Mouse (Mus musculus) forebrain, embryonic 12.5 days (tissue): ENCODE data around the gene Slc8a1. TPM values are rescaled to one million over a fixed set of nuclear protein-coding genes. Genes with fewer than 3 reads are reported as not detected.
A peak's percentile ranks its signal among the peaks of the same experiment; 100 is the strongest.

Experiments
- ATAC-seq: fragments of 200-750 bp; cut with Nextera tagmentation; 2 replicates; pipeline ENCODE4 v1.8.0; 2017; ENCODE audit warnings: moderate TSS enrichment; ENCODE audit not compliant: low FRiP score
- H3K27ac ChIP-seq: fragments of 300-500 bp; sonication (generic); 2 replicates; pipeline ENCODE4 v1.5.1; 2016; ENCODE audit warnings: mild to moderate bottlenecking
- H3K27me3 ChIP-seq: fragments of 300-500 bp; sonication (generic); 2 replicates; pipeline ENCODE4 v1.6.1; 2016; ENCODE audit warnings: mild to moderate bottlenecking
- H3K36me3 ChIP-seq: fragments of 300-500 bp; sonication (generic); replicated peaks from 2 replicates; pipeline ENCODE4 v1.6.1; 2016; ENCODE audit warnings: mild to moderate bottlenecking
- H3K4me1 ChIP-seq: fragments of 300-500 bp; sonication (generic); 2 replicates; pipeline ENCODE4 v1.6.1; 2016
- H3K4me2 ChIP-seq: fragments of 300-500 bp; sonication (generic); 2 replicates; pipeline ENCODE4 v1.6.1; 2016; ENCODE audit warnings: mild to moderate bottlenecking, moderate library complexity
- H3K4me3 ChIP-seq: fragments of 300-500 bp; sonication (generic); replicated peaks from 2 replicates; pipeline ENCODE4 v1.5.1; 2016; ENCODE audit warnings: mild to moderate bottlenecking
- H3K9ac ChIP-seq: fragments of 300-500 bp; sonication (generic); 2 replicates; pipeline ENCODE4 v1.6.1; 2016; ENCODE audit warnings: mild to moderate bottlenecking
- H3K9me3 ChIP-seq: fragments of 300-500 bp; sonication (generic); 2 replicates; pipeline ENCODE4 v1.6.1; 2016
- WGBS: fragments of 180-500 bp; shearing (Covaris S2); methylation state at CpG from one replicate; pipeline ENCODE4 v1.1.7; 2016; 5-methylcytosine and 5-hydroxymethylcytosine counted together
- polyA plus RNA-seq: library from polyadenylated mRNA; unstranded; fragments of >200 nt; fragmentation: Nextera tagmentation; extraction: Ambion mirVana; gene quantifications from 2 replicates; pipeline ENCODE4 v1.2.1, GENCODE M21; 2016

Gene Slc8a1
- polyA plus RNA-seq, 1 experiment from 2014 or later, result 5.0 TPM

DNA sequence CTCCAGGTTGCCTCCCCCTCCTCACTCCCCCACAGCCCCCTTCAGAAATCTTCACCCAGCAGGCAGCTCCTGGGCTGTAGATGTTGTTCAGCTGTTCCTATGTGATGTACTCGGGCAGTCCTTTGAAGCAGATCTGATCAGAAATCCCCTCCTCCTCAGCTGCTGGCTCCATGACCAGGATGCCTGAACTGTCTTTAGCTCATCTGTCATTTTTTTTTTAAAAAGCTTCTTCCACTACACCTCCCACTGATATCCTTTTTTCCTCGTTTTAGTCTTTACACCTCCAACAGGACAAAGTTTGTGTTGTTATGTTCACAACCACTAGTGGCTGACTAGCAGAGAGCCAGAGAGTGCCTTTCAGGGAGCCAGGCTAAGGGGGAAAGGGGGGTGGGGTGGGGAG is 69.7 kb downstream of the Slc8a1 start:
- no peak overlapping the region for H3K27ac ChIP-seq
- H3K4me3 ChIP-seq, result peak overlapping the region; percentile 67
- no peaks in the 10 kb centered on the region for H3K36me3 ChIP-seq
- peaks cover 11% of the 10 kb centered on the region for H3K4me1 ChIP-seq
- 6% methylated on average over 2 of the region's 2 CpGs for WGBS
- peaks cover 38% of the 10 kb centered on the region for H3K27me3 ChIP-seq
- H3K9ac ChIP-seq, result peak overlapping the region; percentile 77
- peak; percentile 5; the same call in 1 of the 2 replicates for ATAC-seq
- H3K9me3 ChIP-seq, result no peaks in the 10 kb centered on the region
- H3K4me2 ChIP-seq, result peak overlapping the region; percentile 92

DNA sequence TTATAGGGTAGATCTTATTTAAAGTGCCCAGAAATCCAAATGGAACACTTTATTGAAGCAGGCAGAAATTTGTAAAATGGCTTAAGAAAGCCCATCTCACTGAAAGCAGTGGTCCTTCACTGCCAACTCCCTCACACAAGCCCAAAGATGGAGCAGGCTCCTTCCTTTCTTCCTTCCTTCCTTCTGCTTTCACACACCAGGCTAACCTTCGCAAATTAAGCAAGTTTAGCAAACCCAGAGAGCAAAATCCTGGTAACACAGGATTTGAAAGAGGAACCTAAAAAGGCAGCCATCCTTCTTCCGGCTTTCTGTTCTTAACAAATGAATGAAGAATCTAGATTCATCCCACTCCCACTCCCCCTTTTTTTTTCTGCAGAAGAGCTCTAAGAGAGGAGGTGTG is 70.2 kb downstream of the Slc8a1 start:
- Histone ChIP-seq H3K36me3 (no peaks in the 10 kb centered on the region), H3K4me3 (no peak overlapping the region), H3K9ac (peak overlapping the region; percentile 25; the same call in 1 of the 2 replicates), H3K4me2 (peak overlapping the region; percentile 92), H3K27me3 (peaks cover 34% of the 10 kb centered on the region), H3K4me1 (peaks cover 11% of the 10 kb centered on the region), H3K27ac (no peak overlapping the region), H3K9me3 (no peaks in the 10 kb centered on the region)
- ATAC-seq, result no peak
- 66% methylated on average over 2 of the region's 2 CpGs for WGBS

DNA sequence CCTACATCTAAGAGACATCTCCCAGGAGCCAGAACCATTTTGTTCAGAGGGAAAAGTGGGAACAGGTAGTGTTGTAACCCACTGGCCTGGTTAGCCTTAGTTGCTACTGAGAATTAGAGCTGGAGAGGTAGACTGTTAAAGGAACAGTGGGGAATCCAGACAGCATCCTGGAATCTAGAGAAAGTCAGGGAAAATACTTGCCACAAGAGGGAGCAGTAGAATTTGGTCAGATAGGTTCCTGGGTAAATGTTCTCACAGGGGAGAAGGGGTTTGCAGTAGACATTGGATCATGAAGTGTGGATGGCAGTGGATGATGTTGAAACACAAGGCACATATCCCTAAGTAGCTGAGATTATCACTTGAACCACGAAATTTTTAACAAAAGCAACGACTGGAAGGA is 71.6 kb downstream of the Slc8a1 start:
- Histone ChIP-seq H3K27ac (no peak overlapping the region), H3K27me3 (peaks cover 20% of the 10 kb centered on the region), H3K9ac (no peak overlapping the region), H3K4me2 (no peak overlapping the region), H3K36me3 (no peaks in the 10 kb centered on the region), H3K9me3 (no peaks in the 10 kb centered on the region), H3K4me1 (peaks cover 11% of the 10 kb centered on the region), H3K4me3 (no peak overlapping the region)
- no peak for ATAC-seq
- 44% methylated on average over 2 of the region's 2 CpGs for WGBS

DNA sequence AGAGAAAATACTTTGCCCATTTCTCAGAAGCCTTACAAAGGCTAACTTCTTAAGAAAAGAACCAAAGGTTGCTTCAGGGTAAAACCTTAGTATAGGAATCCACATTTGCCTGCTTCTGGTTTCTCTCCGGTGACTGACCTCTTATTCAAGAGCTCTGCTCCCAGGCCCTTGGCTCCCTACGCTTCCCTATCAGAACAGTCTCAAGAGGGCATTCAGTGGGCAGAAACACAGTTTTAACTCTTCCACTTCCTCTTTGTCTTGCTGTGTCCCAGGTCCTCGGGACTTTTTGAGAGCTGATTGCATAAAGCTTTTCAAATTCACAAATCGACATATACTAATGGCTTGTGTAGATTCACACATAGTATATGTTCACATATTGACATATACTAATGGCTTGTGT is 73.3 kb downstream of the Slc8a1 start:
- Histone ChIP-seq H3K9me3 (no peaks in the 10 kb centered on the region), H3K9ac (no peak overlapping the region), H3K36me3 (no peaks in the 10 kb centered on the region), H3K27me3 (0 out of 2 replicates have a peak, but pooled peaks cover 9% of the 10 kb centered on the region), H3K27ac (no peak overlapping the region), H3K4me1 (peaks cover 11% of the 10 kb centered on the region), H3K4me3 (no peak overlapping the region), H3K4me2 (no peak overlapping the region)
- no peak for ATAC-seq
- WGBS, result 95% methylated on average over 4 of the region's 4 CpGs

DNA sequence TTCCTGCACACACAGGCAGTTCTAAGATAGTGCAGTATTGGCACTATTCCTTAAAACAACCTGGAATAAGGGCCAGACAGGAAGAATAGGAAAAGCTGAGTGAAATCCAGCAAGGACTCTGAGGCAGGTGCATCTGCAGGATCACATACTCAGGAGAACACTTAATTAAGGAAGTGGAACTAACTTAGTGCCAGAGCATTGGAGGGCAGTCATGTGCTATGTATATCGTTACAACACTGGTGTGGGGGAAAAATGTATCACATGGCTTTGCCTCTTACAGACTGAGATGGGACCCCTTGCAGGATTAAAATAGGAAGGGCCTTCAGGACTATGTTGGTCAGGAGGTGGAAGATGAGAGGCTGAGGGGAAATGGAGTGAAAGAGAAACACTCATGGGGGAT is 80.3 kb downstream of the Slc8a1 start:
- no peak for ATAC-seq

DNA sequence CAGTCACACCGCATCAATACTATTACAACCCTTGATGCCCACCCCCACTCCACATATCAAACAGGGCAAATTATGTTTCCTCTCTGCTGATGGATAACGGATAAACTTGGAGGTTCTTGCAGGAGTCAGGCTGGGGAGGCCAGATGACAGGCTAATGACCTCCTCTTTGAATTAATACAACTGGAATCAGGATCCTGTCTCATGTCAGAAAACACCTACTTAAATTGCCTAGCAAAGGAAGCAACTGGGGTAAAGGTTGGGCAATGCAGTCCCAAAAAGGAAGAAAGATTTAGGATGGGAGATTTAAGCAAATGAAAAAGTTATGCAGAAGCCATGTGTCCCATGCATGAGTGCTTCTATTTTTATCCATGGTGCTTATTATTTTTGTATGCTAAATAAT is 83.6 kb downstream of the Slc8a1 start:
- Histone ChIP-seq H3K4me3 (no peak overlapping the region), H3K27ac (no peak overlapping the region), H3K4me1 (no peaks in the 10 kb centered on the region), H3K27me3 (no peaks in the 10 kb centered on the region), H3K36me3 (no peaks in the 10 kb centered on the region), H3K9me3 (no peaks in the 10 kb centered on the region), H3K9ac (no peak overlapping the region), H3K4me2 (no peak overlapping the region)
- WGBS, result 86% methylated on average over 2 of the region's 2 CpGs
- no peak for ATAC-seq

More for the DNA sequence above, 80.3 kb downstream of the Slc8a1 start:
- Histone ChIP-seq H3K9ac (no peak overlapping the region), H3K27ac (no peak overlapping the region), H3K4me2 (no peak overlapping the region), H3K27me3 (no peaks in the 10 kb centered on the region), H3K36me3 (no peaks in the 10 kb centered on the region), H3K9me3 (no peaks in the 10 kb centered on the region), H3K4me1 (no peaks in the 10 kb centered on the region), H3K4me3 (no peak overlapping the region)
- WGBS, result 86% methylated on average over 1 of the region's 1 CpGs

DNA sequence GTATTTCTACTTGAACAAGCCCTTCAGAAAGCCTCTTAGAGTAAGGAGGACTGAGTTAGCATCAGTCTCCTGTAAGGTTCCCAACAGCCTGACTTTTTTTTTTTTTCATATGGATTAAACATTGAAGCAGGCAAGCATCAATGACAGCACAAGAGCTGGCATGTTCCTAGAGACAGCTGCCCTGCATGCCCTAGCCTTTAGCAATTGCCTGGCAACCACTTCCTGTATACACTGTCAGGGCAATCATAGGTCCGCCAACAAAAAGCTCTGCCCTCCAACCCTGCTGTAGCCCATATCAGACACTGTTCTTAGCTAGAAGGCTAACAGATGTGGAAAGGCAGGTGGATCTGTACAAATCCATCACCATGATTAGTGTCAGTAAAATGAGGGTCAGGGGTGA is 85.2 kb downstream of the Slc8a1 start:
- Histone ChIP-seq H3K9me3 (no peaks in the 10 kb centered on the region), H3K27me3 (no peaks in the 10 kb centered on the region), H3K27ac (no peak overlapping the region), H3K4me3 (no peak overlapping the region), H3K9ac (no peak overlapping the region), H3K36me3 (peaks cover 7% of the 10 kb centered on the region; the same call in 1 of the 2 replicates), H3K4me1 (no peaks in the 10 kb centered on the region), H3K4me2 (no peak overlapping the region)
- WGBS, result 81% methylated on average over 1 of the region's 1 CpGs
- ATAC-seq, result no peak

DNA sequence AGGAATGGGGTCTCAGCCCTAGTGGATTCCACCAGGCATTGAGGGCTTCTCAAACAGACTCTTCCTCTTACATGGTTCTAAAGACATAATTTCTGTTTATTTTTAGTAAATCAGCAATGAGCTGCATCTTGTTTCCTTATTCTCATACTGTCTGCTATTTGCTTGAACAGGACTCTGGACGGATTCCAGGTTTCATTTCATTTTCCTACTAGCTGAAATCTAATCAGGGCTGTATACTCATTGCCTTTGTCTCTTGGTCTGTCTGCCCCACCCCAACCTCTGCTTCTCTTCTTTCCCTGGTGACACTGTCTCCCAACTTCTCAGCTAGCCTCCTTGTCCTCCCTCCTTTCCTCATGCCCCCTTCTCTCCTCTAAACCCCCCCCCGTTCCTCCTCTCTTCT is 101.4 kb downstream of the Slc8a1 start:
- H3K9me3 ChIP-seq, result no peaks in the 10 kb centered on the region
- H3K4me3 ChIP-seq, result no peak overlapping the region
- no peak overlapping the region for H3K4me2 ChIP-seq
- ATAC-seq, result no peak
- H3K27me3 ChIP-seq, result no peaks in the 10 kb centered on the region
- no peaks in the 10 kb centered on the region for H3K4me1 ChIP-seq
- H3K9ac ChIP-seq, result no peak overlapping the region
- WGBS, result 81% methylated on average over 2 of the region's 2 CpGs
- no peaks in the 10 kb centered on the region for H3K36me3 ChIP-seq
- no peak overlapping the region for H3K27ac ChIP-seq

DNA sequence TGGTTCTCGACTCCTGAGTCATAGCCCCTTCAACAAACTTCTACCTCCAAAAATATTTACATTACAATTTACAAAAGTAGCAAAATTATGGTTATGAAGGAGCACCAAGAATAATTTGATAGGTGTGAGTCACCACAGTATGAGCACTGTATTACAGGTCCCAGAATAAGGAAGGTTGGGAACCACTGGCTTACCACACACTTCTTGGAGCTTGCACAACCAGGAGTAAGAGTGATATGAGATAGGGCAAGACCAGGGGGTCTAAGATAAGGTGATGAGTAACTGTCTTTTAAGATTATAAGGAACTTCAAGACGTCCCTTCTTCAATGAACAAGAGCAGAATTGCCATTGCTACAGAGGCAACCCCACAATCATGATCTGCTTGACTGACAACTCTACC is 107.7 kb downstream of the Slc8a1 start:
- no peak overlapping the region for H3K9ac ChIP-seq
- H3K27me3 ChIP-seq, result no peaks in the 10 kb centered on the region
- no peaks in the 10 kb centered on the region for H3K36me3 ChIP-seq
- WGBS, result 80% methylated on average over 2 of the region's 2 CpGs
- H3K27ac ChIP-seq, result no peak overlapping the region
- H3K4me1 ChIP-seq, result no peaks in the 10 kb centered on the region
- ATAC-seq, result no peak
- no peak overlapping the region for H3K4me2 ChIP-seq
- H3K4me3 ChIP-seq, result no peak overlapping the region
- H3K9me3 ChIP-seq, result no peaks in the 10 kb centered on the region

DNA sequence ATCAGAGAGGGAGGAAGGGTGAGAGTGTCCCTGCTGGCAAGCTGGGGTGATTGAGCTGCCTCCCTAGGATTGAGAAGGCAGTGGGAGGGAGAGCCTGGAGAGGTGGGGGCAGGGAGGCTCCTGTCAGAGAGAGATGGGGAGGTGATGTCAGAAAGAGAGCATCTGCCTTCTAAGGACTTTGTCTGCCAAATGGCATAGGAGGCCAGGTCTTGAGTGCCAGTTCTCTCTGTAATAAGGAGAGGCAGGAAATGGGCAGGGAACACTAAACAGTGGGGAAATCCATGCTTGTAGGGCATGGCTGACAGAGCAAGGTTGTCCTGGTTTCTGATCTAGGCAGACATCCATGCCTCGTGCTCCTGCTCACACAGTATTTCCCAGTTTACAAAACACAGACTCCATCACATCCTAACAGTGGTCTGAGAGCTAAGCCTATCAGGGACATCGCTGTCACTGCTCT is 117.0 kb downstream of the Slc8a1 start:
- Histone ChIP-seq H3K4me2 (no peak overlapping the region), H3K4me3 (no peak overlapping the region), H3K27me3 (no peaks in the 10 kb centered on the region), H3K9ac (no peak overlapping the region), H3K4me1 (no peaks in the 10 kb centered on the region), H3K9me3 (no peaks in the 10 kb centered on the region), H3K27ac (no peak overlapping the region), H3K36me3 (no peaks in the 10 kb centered on the region)
- WGBS, result 53% methylated on average over 2 of the region's 2 CpGs
- no peak for ATAC-seq

DNA sequence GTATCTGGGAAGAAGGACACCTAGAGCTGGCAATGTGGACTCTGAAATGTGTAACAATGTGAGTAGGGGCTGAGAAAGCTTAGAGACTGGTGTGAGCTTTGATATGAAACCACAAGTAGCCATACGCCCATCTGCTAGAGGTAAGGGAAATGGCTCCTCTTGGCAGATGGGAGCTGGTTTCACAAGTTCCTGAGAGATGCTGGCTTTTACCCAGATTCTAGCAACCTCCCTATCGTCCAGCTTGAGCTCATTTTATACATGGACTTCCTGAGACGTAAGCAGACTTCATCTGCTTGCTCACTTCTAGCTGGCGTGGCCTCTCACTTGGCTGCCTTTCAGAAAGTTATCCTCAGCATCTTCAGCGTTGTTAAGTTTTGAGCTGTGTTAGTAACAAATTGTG is 119.7 kb downstream of the Slc8a1 start:
- H3K27ac ChIP-seq, result no peak overlapping the region
- ATAC-seq, result no peak
- 92% methylated on average over 5 of the region's 5 CpGs for WGBS

DNA sequence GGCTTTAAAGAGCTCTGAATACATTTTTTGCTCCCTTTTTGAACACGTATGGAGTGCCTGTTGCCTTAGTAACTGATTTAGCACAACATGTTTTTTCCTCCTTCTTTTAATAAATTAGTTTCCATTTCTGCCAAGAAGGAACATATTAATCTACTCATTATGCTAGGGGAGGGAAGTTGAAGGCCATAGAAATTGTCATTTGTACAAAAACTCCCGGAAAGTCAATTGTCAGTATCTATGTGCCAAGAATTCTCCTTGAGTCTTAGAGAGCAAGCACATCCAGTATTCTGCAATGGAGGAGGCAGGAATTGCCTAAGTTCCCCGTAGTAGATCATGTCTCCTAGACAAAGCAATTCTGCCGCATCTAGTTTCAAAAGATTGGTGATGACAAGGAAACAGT is 121.9 kb downstream of the Slc8a1 start:
- no peak for ATAC-seq
- Histone ChIP-seq H3K9me3 (no peaks in the 10 kb centered on the region), H3K27ac (no peak overlapping the region), H3K27me3 (no peaks in the 10 kb centered on the region), H3K9ac (no peak overlapping the region), H3K4me1 (no peaks in the 10 kb centered on the region), H3K36me3 (no peaks in the 10 kb centered on the region), H3K4me2 (no peak overlapping the region), H3K4me3 (no peak overlapping the region)
- WGBS, result 86% methylated on average over 4 of the region's 4 CpGs

More for the DNA sequence above, 119.7 kb downstream of the Slc8a1 start:
- Histone ChIP-seq H3K9ac (no peak overlapping the region), H3K4me1 (no peaks in the 10 kb centered on the region), H3K36me3 (no peaks in the 10 kb centered on the region), H3K9me3 (no peaks in the 10 kb centered on the region), H3K4me2 (no peak overlapping the region), H3K4me3 (no peak overlapping the region), H3K27me3 (no peaks in the 10 kb centered on the region)

DNA sequence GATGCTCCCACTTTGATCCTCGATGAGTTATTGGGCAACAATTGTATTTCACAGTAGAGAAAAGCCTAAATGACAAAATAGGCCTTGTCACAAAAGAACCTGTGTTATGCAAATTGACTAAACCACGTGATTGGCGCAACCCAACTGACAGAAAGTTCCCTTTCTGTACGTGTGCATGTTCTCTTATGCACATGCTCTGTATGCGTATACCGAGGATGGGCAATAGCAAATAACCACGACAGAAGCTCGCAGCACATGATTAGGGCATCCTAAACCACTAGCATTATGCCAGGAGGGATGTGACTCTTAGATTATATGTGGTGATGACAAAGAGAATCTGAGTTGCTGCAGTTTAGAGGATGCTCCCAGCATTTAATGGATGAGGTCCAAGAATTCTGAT is 122.8 kb downstream of the Slc8a1 start:
- no peak overlapping the region for H3K27ac ChIP-seq
- H3K4me2 ChIP-seq, result no peak overlapping the region
- no peaks in the 10 kb centered on the region for H3K27me3 ChIP-seq
- no peaks in the 10 kb centered on the region for H3K36me3 ChIP-seq
- no peak for ATAC-seq
- H3K9ac ChIP-seq, result no peak overlapping the region
- no peaks in the 10 kb centered on the region for H3K9me3 ChIP-seq
- no peak overlapping the region for H3K4me3 ChIP-seq
- WGBS, result 77% methylated on average over 8 of the region's 8 CpGs
- H3K4me1 ChIP-seq, result no peaks in the 10 kb centered on the region
